Comparison of ENCODE assay signal across 8 mouse cellular contexts in genomic region chr10:99577041-99577681, GRCm38 (mm10).
A peak's percentile ranks its signal among the peaks of the same experiment; 100 is the strongest.
DNase-seq lines count a peak whose midpoint lies in the region; ATAC-seq and TF ChIP-seq lines count a peak whose summit lies in the region.

No protein-coding gene starts in this region.

- peak; percentile 76 for ATAC-seq in megakaryocyte, adult 5-6 weeks (ENCODE audit: poor library complexity, severe bottlenecking)
- peak; percentile 10; the same call in 1 of the 2 replicates for ATAC-seq in stomach, embryonic 14.5 days (ENCODE audit: insufficient number of reproducible peaks, insufficient read depth, low FRiP score, low read depth)

- no peaks in the 10 kb centered on the region for H3K4me1 ChIP-seq in stomach, embryonic 14.5 days (ENCODE audit: control insufficient read depth, insufficient read depth, low read length)

- H3K27me3 ChIP-seq in stomach, embryonic 14.5 days (ENCODE audit: control insufficient read depth, insufficient read depth, low read length) = no peaks in the 10 kb centered on the region

- no peak overlapping the region for H3K4me2 ChIP-seq in stomach, embryonic 14.5 days (replicated peaks; ENCODE audit: low read depth, low read length)

- intact Hi-C loops in left cerebral cortex, adult 2 months (cut with DNase I) = loop anchor here (1.0 to 2.0 kb wide), 3 partner anchors 38 to 412 kb away; partner anchors contain the start of gene Dusp6
- intact Hi-C loops in gastrocnemius, postnatal 14 days (cut with DNase I; ENCODE audit: low total_unique reads) = loop anchor here (2.0 kb wide), 1 partner anchor 412 kb away; no protein-coding TSS in a partner anchor

- H3K27ac ChIP-seq in left cerebral cortex, adult 2 months = no peak overlapping the region
- no peak overlapping the region for H3K27ac ChIP-seq in stomach, embryonic 14.5 days (ENCODE audit: low read length)

- H3K36me3 ChIP-seq in stomach, embryonic 14.5 days (ENCODE audit: control insufficient read depth, insufficient read depth, low read length) = no peaks in the 10 kb centered on the region

- no peaks in the 10 kb centered on the region for H3K9me3 ChIP-seq in stomach, embryonic 14.5 days (ENCODE audit: control insufficient read depth, low read depth, low read length)

- H3K9ac ChIP-seq in stomach, embryonic 14.5 days (replicated peaks; ENCODE audit: low read depth, low read length) = no peak overlapping the region

- H3K4me3 ChIP-seq in left cerebral cortex, adult 2 months = 0 out of 2 replicates have a peak overlapping the region, but pooled peaks have one; percentile 2
- no peak overlapping the region for H3K4me3 ChIP-seq in stomach, embryonic 14.5 days (ENCODE audit: low read depth, low read length)

- peak; percentile 35 to 52 for DNase-seq in left cerebral cortex, adult 2 months (ENCODE audit: extremely low spot score in 1 of 2, low spot score in 2 of 2)
- DNase-seq in left cerebral cortex, adult 8-10 months (ENCODE audit: low spot score in 2 of 2) = no peak
- peak; percentile 83 for DNase-seq in MN1 (ENCODE audit: low spot score)
- peak; percentile 39 for DNase-seq in cerebellum, adult 9-10 months
- peak; percentile 41 for DNase-seq in gastrocnemius, postnatal 14 days
- DNase-seq in kidney, postnatal 36 days = peak; percentile 40 to 59

- peak; percentile 94 for TF ChIP-seq CTCF in left cerebral cortex, adult 2 months (IDR thresholded peaks at IDR 0.05)

- 22% methylated on average over 12 of the region's 12 CpGs for WGBS in stomach, embryonic 14.5 days

Comparison
In these comparisons a context has a peak if more than half of its experiments do, and no peak if none do; other contexts are left out.
1. DNase-seq: peak in left cerebral cortex, adult 2 months (2 of 2), MN1 (single experiment), cerebellum, adult 9-10 months (single experiment), gastrocnemius, postnatal 14 days (single experiment) and kidney, postnatal 36 days (2 of 2); none in left cerebral cortex, adult 8-10 months (0 of 2).